Mouse (Mus musculus): ENCODE data around the gene Dmap1.

GRCm38 (mm10) chr4:117657646-117658045 is 24.4 kb downstream of the Dmap1 start:
- TF ChIP-seq CTCF (conservative IDR thresholded peaks at IDR 0.05 in 1 of 2, IDR thresholded peaks at IDR 0.05 in 1 of 2; ENCODE audit: low read depth in 2 of 2, low read length in 2 of 2) (no peak), E2F4 (IDR thresholded peaks at IDR 0.05; ENCODE audit: insufficient replicate concordance, low read depth, low read length) (no peak), SMC3 (IDR thresholded peaks at IDR 0.05; ENCODE audit: low read depth, low read length) (no peak), ZMIZ1 (IDR thresholded peaks at IDR 0.05; ENCODE audit: low read depth, low read length) (no peak), ELF1 (IDR thresholded peaks at IDR 0.05; ENCODE audit: low read depth, low read length) (no peak), MEF2A (IDR thresholded peaks at IDR 0.05; ENCODE audit: borderline replicate concordance, low read depth, low read length) (no peak), POLR2A (IDR thresholded peaks at IDR 0.05; ENCODE audit: low read depth, low read length) (no peak), MAX (IDR thresholded peaks at IDR 0.05; ENCODE audit: low read length) (no peak)
